Mouse (Mus musculus): ENCODE data around the gene Nectin4. TPM values are rescaled to one million over a fixed set of nuclear protein-coding genes. Genes with fewer than 3 reads are reported as not detected.

Nectin4 gene
- polyA plus RNA-seq (2017; shearing (Covaris generic)): not detected

GRCm38 (mm10) chr1:171369845-171370556 lies at the start of gene Nectin4:
Nectin4 (plus strand) TSS chr1:171370099.

DNA sequence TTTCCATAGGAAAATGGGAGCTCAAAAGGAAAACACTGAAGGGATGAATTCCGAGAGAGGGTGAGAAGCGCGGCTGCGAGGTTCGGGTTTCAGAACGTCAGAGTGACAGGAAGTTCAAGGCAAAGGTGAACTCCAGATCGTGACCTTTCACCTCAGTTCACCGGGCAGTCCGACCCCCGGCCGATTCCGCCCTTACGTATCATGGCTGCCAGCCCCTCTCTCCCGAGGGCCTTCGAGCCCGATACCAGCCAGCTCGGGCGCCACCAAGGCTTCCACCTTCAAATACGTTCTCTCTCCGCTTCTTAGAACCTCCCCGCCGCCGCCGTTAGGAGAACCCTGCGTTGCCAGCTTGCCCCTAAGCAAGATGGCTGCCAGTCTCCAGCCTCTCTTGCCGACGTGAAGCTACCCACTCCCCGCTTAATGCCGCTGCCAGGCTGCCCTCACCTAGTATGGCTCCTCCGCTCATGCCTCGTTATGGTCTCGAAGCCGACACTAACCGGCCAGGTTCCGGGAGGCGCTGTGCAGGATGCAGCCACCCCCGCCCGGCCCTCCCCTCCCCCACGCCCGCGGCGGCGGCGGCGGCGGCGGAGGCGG lies 41.0 kb upstream of the Nectin4 start, which contains the start of gene Dedd:
Dedd (plus strand) TSS at position 307 of the 594 bp plus-strand sequence.

DNA sequence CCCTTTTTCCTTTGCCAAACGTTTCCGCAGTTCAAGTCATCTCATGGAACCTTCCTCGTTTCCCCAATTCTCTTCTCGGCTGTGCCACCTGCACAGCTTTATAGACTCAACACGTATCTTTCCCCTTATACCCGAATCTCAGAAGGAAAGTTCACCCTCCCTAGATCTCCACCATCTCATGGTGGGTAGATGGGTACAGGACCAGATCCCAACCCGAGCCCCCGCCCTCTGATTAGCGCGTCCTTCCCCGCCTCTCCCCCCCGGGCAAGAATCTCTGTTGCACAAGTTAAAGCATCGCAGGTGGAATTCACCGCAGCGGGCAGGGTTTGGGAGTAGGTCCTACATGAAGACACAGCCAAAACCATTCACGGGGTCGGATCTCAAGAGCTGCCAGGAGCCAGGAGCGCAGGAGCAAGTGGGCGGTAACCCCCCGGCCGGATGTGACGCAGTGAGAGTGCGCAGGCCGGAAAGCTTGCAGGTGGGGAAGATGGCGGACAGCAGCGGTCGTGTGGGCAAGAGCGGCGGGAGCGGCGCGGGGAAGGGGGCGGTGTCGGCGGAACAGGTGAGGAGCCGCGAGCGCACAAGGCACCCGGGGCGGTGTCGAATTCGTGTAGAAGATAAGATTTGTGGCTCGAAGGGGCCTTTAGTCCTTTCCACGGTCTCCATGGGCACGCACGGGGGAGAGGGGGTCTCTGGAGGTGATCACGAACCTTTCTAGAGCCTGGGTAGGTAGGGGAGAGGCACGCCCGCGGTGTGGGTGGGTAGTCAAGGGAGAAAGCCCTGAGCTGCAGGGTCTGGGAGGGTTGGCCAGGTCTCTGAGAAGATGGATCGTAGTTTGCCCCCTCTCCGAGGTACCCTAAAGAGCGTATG lies 24.4 kb upstream of the Nectin4 start, which contains the start of the genes Nit1 and Pfdn2:
Nit1 (minus strand) TSS at position 422 of the 870 bp plus-strand sequence.
Pfdn2 (plus strand) TSS at position 446 of the 870 bp plus-strand sequence.

GRCm38 (mm10) chr1:171360656-171361055 lies 9.2 kb upstream of the Nectin4 start, which contains the start of gene Klhdc9:
Klhdc9 (minus strand) TSS chr1:171360798.

DNA sequence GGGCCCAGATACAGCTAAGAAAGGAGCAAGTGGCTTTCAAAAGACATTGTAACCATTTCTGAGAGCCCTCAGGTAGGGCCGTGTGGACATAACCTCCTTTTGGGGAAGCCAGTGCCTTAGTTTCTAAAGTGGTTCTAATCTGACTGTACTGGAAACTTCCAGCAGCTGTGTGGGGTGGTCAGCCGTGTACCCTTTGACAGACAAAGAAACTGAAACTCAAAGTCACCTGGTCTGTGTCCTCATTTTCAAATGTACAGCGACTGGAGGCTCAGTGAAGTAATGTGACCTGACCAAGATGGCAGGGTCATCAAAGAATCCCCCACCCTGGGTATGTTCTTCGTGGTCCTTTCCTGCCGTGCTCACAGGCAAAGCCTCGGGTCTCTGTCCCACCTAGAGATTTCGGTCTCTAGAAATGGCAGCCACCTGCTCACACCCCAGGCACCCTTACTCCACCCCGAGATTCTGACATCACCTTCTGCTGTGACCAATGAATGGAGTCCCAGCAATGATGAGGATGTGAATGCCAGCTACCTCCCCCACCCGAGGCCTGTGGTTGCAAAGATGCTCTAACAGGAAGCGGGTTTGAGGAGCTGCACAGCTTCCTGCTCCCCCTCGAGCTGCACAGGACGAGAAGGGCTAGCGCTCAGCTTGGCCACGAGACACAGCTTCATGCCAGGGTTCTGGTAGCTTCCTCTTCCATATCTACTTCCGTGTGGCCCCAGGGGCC lies 18.6 kb downstream of the Nectin4 start, which contains the start of gene Arhgap30:
Arhgap30 (plus strand) TSS at position 579 of the 727 bp plus-strand sequence.

GRCm38 (mm10) chr1:171410947-171411484 lies 41.1 kb downstream of the Nectin4 start, which contains the start of gene Usf1:
Usf1 (plus strand) TSS chr1:171411313.

DNA sequence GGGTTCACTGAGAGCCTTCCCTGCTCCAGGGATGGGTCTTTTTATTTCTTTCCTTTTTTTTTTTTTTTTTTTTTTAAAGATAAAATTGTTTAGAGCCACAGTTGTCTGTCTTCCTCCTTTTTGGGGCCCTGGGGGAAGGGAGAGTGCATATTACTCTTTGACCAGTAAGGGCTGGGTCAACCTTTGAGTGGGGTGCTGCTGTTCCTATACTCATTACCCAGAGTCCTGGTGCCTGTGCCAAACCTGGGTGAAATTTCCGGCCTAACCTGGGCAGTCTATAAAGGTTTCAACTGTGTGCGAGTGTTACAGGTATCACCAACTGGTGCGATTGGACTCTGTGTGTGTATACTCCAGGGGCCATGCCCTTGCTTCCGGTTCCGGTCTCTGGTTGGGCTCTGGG lies 48.8 kb downstream of the Nectin4 start, which contains the start of gene Tstd1:
Tstd1 (plus strand) TSS at position 213 of the 400 bp plus-strand sequence.

GRCm38 (mm10) chr1:171437264-171438013 lies 67.5 kb downstream of the Nectin4 start, which contains the start of gene F11r:
F11r (plus strand) TSS chr1:171437535.

Other genes starting within 250 kb of the Nectin4 start
- 179 TPM for gene Sdhc, start 219.5 kb upstream of the Nectin4 start, polyA plus RNA-seq (2017; shearing (Covaris generic))
- gene Mpz, start 219.4 kb upstream of the Nectin4 start, polyA plus RNA-seq (2017; shearing (Covaris generic)): not detected
- gene Pcp4l1, start 173.8 kb upstream of the Nectin4 start, polyA plus RNA-seq (2017; shearing (Covaris generic)): not detected
- gene Nr1i3, start 156.1 kb upstream of the Nectin4 start, polyA plus RNA-seq (2017; shearing (Covaris generic)): 0.61 TPM
- 45.0 TPM for gene Tomm40l, start 147.6 kb upstream of the Nectin4 start, polyA plus RNA-seq (2017; shearing (Covaris generic))
- 0.62 TPM for gene Apoa2, start 145.0 kb upstream of the Nectin4 start, polyA plus RNA-seq (2017; shearing (Covaris generic))
- 7.1 TPM for gene Fcer1g, start 135.7 kb upstream of the Nectin4 start, polyA plus RNA-seq (2017; shearing (Covaris generic))
- gene Adamts4, start 119.7 kb upstream of the Nectin4 start, polyA plus RNA-seq (2017; shearing (Covaris generic)): not detected
- gene Ndufs2, start 118.7 kb upstream of the Nectin4 start, polyA plus RNA-seq (2017; shearing (Covaris generic)): 197 TPM
- 51.6 TPM for gene B4galt3, start 99.8 kb upstream of the Nectin4 start, polyA plus RNA-seq (2017; shearing (Covaris generic))
- gene Ppox, start 88.9 kb upstream of the Nectin4 start, polyA plus RNA-seq (2017; shearing (Covaris generic)): 89.0 TPM
- 51.7 TPM for gene Usp21, start 82.1 kb upstream of the Nectin4 start, polyA plus RNA-seq (2017; shearing (Covaris generic))
- gene Ufc1, start 75.1 kb upstream of the Nectin4 start, polyA plus RNA-seq (2017; shearing (Covaris generic)): 77.9 TPM
- 38.2 TPM for gene Dedd, start 41.0 kb upstream of the Nectin4 start, polyA plus RNA-seq (2017; shearing (Covaris generic))
- gene Nit1, start 24.5 kb upstream of the Nectin4 start, polyA plus RNA-seq (2017; shearing (Covaris generic)): 56.6 TPM
- 123 TPM for gene Pfdn2, start 24.4 kb upstream of the Nectin4 start, polyA plus RNA-seq (2017; shearing (Covaris generic))
- not detected for gene Klhdc9, start 9.3 kb upstream of the Nectin4 start, polyA plus RNA-seq (2017; shearing (Covaris generic))
- 258 TPM for gene Arhgap30, start 18.9 kb downstream of the Nectin4 start, polyA plus RNA-seq (2017; shearing (Covaris generic))
- 102 TPM for gene Usf1, start 41.2 kb downstream of the Nectin4 start, polyA plus RNA-seq (2017; shearing (Covaris generic))
- 5.9 TPM for gene Tstd1, start 48.8 kb downstream of the Nectin4 start, polyA plus RNA-seq (2017; shearing (Covaris generic))
- gene F11r, start 67.4 kb downstream of the Nectin4 start, polyA plus RNA-seq (2017; shearing (Covaris generic)): 0.93 TPM
- gene Alyref2, start 133.4 kb downstream of the Nectin4 start, polyA plus RNA-seq (2017; shearing (Covaris generic)): 9.7 TPM
- not detected for gene Itln1, start 165.2 kb downstream of the Nectin4 start, polyA plus RNA-seq (2017; shearing (Covaris generic))
- gene Cd244a, start 189.1 kb downstream of the Nectin4 start, polyA plus RNA-seq (2017; shearing (Covaris generic)): 0.69 TPM
- gene Ly9, start 237.3 kb downstream of the Nectin4 start, polyA plus RNA-seq (2017; shearing (Covaris generic)): 162 TPM